Mouse (Mus musculus): Measurements from ENCODE around the gene Tbx1. TPM values are rescaled to one million over a fixed set of nuclear protein-coding genes. Genes with fewer than 3 reads are reported as not detected.

Gene Tbx1
- polyA plus RNA-seq (2015; fragmentation: Illumina TruSeq; extraction: RNeasy Lipid Tissue Mini Kit (QIAGEN cat#74804); ENCODE audit: low read depth, low replicate concordance) = 0.94 TPM

DNA sequence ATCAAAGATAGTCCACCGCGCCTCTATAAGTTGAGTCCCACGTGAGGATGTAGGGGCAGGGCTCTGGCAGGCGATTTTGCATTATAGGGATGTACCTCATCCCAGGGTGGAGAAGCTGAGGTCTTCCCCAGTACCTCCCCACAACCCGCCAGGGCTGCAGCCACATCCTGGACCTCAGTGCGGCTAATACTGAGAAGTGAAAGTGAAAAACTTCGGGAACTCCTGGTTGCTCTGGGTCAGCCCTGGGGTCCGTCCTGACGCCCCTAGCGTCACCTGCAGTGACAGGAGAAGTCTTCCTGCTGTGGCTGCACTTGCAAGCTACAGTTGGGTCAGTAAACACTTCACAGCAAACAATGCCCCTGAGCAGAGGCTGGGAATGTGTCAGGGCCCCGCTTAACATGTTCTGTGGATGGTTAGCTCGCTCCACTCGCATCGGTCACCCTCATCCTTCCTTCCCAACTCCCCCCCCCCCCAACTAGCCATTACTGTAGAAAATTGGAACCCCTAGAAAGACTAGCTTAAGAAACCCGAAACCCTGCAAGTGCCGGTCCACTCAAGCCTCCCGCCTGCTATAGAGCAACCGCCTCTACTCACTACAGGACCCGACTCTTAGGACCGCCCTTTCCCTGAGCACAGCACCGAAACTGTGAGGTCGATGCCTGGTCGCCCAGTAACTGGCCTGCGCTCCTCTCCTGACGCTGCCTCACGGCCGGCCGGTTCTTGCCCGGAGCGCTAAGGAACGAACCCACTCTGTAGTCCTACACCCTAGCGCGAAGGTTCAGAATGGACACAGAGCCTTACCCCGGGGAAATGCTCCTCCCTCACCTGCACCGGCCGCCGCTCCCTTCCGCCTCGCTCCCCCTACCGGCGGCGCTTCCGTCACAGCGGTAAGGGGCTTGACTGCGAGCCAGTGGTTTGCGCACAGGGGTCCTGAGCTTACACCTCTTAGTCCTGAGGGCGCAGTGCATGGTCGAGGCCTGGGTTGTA, at the start of gene Tbx1:
Gene Tbx1 (minus strand): TSS at position 868 of the 987 bp plus-strand sequence.

DNA sequence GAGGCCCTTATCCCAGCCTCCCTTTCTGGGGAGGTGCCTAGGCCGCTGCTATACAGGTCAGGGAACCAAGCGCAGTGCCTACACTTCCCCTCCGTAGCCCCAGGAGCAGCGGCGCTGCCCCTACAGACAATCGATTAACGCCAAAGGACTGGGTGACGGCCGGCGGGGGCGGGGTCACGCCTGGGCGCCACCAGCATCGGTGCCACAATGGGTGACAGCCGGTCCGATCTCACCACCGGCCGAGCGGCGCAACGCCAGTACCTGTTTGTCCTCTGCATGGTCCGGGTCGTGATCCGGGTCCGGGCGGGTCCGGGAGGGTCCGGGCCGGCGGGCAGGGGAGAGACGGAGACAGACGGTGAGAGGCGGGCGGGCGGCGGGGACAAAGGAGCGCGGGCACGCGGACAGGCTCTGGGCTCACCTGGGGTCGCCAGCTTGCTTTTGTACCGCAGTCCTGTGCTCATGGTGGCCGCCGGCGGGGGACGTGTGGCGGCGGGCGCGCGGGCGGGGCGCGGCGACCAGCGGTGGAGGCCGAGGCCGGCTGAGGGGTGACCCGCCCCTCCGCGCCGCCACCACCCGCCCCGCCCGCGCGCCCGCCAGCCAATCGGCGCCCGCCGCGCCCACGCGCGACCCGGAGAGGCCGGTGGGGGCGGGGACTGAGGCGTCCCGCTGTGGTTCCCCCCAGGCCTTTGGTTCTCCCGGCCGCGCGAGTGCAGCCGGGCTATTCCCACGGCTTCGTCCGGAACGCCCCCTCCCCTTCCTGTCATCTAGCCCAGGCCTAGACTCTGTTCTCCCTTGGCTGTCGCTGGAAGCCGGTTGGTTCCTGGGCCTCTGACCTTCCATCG, 39.1 kb upstream of the Tbx1 start, which contains the start of gene Sept5:
Gene Sept5 (minus strand): TSS at position 565 of the 842 bp plus-strand sequence.

GRCm38 (mm10) chr16:18626376-18626878, 36.0 kb upstream of the Tbx1 start, which contains the start of gene Gm49601:
TSS of gene Gm49601 (minus strand) at chr16:18626427.

DNA sequence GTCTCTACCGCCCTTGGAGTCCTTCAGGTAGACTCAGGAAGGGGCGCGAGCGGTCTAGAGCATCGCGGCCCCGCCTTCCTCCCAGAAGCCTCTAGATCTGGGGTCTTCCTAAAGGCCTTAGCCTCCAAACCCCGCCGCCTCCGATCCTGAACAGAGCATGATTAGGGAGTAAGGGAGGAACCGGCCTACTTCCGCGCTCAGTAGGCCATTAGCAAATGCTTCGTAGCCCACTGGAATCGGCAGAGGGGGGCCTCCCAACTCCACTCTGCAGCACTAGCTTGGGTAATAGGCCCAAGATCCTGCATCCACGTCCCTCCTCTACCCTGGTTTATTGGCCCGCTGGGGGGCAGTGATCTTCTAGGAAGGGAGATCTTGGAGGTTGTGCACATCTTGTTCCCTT, 31.5 kb upstream of the Tbx1 start, which contains the start of gene Gp1bb:
Gene Gp1bb (minus strand): TSS at position 385 of the 400 bp plus-strand sequence.

Other genes with a start within 250 kb of the Tbx1 start
- 206 TPM for gene Tango2, start 242.6 kb downstream of the Tbx1 start, polyA plus RNA-seq (2015; fragmentation: Illumina TruSeq; extraction: RNeasy Lipid Tissue Mini Kit (QIAGEN cat#74804); ENCODE audit: low read depth, low replicate concordance)
- 24.8 TPM for gene Arvcf, start 242.5 kb downstream of the Tbx1 start, polyA plus RNA-seq (2015; fragmentation: Illumina TruSeq; extraction: RNeasy Lipid Tissue Mini Kit (QIAGEN cat#74804); ENCODE audit: low read depth, low replicate concordance)
- 25.3 TPM for gene Txnrd2, start 164.3 kb downstream of the Tbx1 start, polyA plus RNA-seq (2015; fragmentation: Illumina TruSeq; extraction: RNeasy Lipid Tissue Mini Kit (QIAGEN cat#74804); ENCODE audit: low read depth, low replicate concordance)
- gene Comt, start 163.8 kb downstream of the Tbx1 start, polyA plus RNA-seq (2015; fragmentation: Illumina TruSeq; extraction: RNeasy Lipid Tissue Mini Kit (QIAGEN cat#74804); ENCODE audit: low read depth, low replicate concordance) = 135 TPM
- 3.7 TPM for gene Gnb1l, start 92.0 kb downstream of the Tbx1 start, polyA plus RNA-seq (2015; fragmentation: Illumina TruSeq; extraction: RNeasy Lipid Tissue Mini Kit (QIAGEN cat#74804); ENCODE audit: low read depth, low replicate concordance)
- gene Rtl10, start 91.8 kb downstream of the Tbx1 start, polyA plus RNA-seq (2015; fragmentation: Illumina TruSeq; extraction: RNeasy Lipid Tissue Mini Kit (QIAGEN cat#74804); ENCODE audit: low read depth, low replicate concordance) = 2.8 TPM
- 1.4 TPM for gene Gp1bb, start 31.7 kb upstream of the Tbx1 start, polyA plus RNA-seq (2015; fragmentation: Illumina TruSeq; extraction: RNeasy Lipid Tissue Mini Kit (QIAGEN cat#74804); ENCODE audit: low read depth, low replicate concordance)
- 124 TPM for gene Gm49601, start 35.8 kb upstream of the Tbx1 start, polyA plus RNA-seq (2015; fragmentation: Illumina TruSeq; extraction: RNeasy Lipid Tissue Mini Kit (QIAGEN cat#74804); ENCODE audit: low read depth, low replicate concordance)
- 889 TPM for gene Sept5, start 39.3 kb upstream of the Tbx1 start, polyA plus RNA-seq (2015; fragmentation: Illumina TruSeq; extraction: RNeasy Lipid Tissue Mini Kit (QIAGEN cat#74804); ENCODE audit: low read depth, low replicate concordance)
- 70.2 TPM for gene Cldn5, start 186.2 kb upstream of the Tbx1 start, polyA plus RNA-seq (2015; fragmentation: Illumina TruSeq; extraction: RNeasy Lipid Tissue Mini Kit (QIAGEN cat#74804); ENCODE audit: low read depth, low replicate concordance)
- 117 TPM for gene Ufd1, start 221.1 kb upstream of the Tbx1 start, polyA plus RNA-seq (2015; fragmentation: Illumina TruSeq; extraction: RNeasy Lipid Tissue Mini Kit (QIAGEN cat#74804); ENCODE audit: low read depth, low replicate concordance)
- 3.0 TPM for gene Cdc45, start 221.3 kb upstream of the Tbx1 start, polyA plus RNA-seq (2015; fragmentation: Illumina TruSeq; extraction: RNeasy Lipid Tissue Mini Kit (QIAGEN cat#74804); ENCODE audit: low read depth, low replicate concordance)
- 38.8 TPM for gene 2510002D24Rik, start 245.9 kb upstream of the Tbx1 start, polyA plus RNA-seq (2015; fragmentation: Illumina TruSeq; extraction: RNeasy Lipid Tissue Mini Kit (QIAGEN cat#74804); ENCODE audit: low read depth, low replicate concordance)
- gene Gm28539, start 245.9 kb upstream of the Tbx1 start, polyA plus RNA-seq (2015; fragmentation: Illumina TruSeq; extraction: RNeasy Lipid Tissue Mini Kit (QIAGEN cat#74804); ENCODE audit: low read depth, low replicate concordance) = not detected

All from brain, adult 10 weeks (tissue).